Mouse (Mus musculus) cerebellum, adult (tissue): Measurements from ENCODE around the gene Numbl.

Source experiments
- ATAC-seq: cut with Nextera tagmentation; 2 replicates; pipeline ENCODE4 v1.9.2; 2017; ENCODE audit warnings: mild to moderate bottlenecking, moderate library complexity, mixed read lengths; ENCODE audit not compliant: insufficient number of reproducible peaks, low FRiP score, low TSS enrichment

Numbl gene

GRCm38 (mm10) chr7:27319411-27319810 lies 61.2 kb downstream of the Numbl start:
- no peak for ATAC-seq

- ATAC-seq: no peak
These were observed 64.1 kb downstream of the Numbl start for GRCm38 (mm10) chr7:27322291-27322690.

- no peak for ATAC-seq
These were observed 64.8 kb downstream of the Numbl start for GRCm38 (mm10) chr7:27323001-27323400.

- ATAC-seq: no peak
These were observed 65.9 kb downstream of the Numbl start for GRCm38 (mm10) chr7:27324161-27324560.

GRCm38 (mm10) chr7:27324928-27325327 lies 66.7 kb downstream of the Numbl start:
- no peak for ATAC-seq

GRCm38 (mm10) chr7:27325697-27326096 lies 67.5 kb downstream of the Numbl start:
- ATAC-seq: peak; percentile 29; the same call in 1 of the 2 replicates

- ATAC-seq: no peak
These were observed 68.1 kb downstream of the Numbl start for GRCm38 (mm10) chr7:27326101-27326880.

- no peak for ATAC-seq
These were observed 69.3 kb downstream of the Numbl start for GRCm38 (mm10) chr7:27327500-27327899.

- ATAC-seq: no peak
These were observed 69.9 kb downstream of the Numbl start for GRCm38 (mm10) chr7:27328161-27328560.

GRCm38 (mm10) chr7:27328648-27329047 lies 70.4 kb downstream of the Numbl start:
- no peak for ATAC-seq

- ATAC-seq: no peak
These were observed 71.2 kb downstream of the Numbl start for GRCm38 (mm10) chr7:27329326-27329947.

GRCm38 (mm10) chr7:27329981-27330380 lies 71.7 kb downstream of the Numbl start:
- no peak for ATAC-seq

- no peak for ATAC-seq
These were observed 72.7 kb downstream of the Numbl start for GRCm38 (mm10) chr7:27330709-27331540.

- ATAC-seq: no peak
These were observed 73.3 kb downstream of the Numbl start for GRCm38 (mm10) chr7:27331541-27331851.
